Mouse (Mus musculus) lung, embryonic 16.5 days (tissue): ENCODE data around the gene Cyb5d1. TPM values are rescaled to one million over a fixed set of nuclear protein-coding genes. Genes with fewer than 3 reads are reported as not detected.

Experiments used
- ATAC-seq: fragments of 200-750 bp; cut with Nextera tagmentation; 2 replicates; pipeline ENCODE4 v1.8.0; 2017; ENCODE audit warnings: low read depth, mild to moderate bottlenecking, moderate library complexity
- H3K27ac ChIP-seq: fragments of 300-500 bp; sonication (generic); 2 replicates; pipeline ENCODE4 v1.5.1; 2014; ENCODE audit warnings: mild to moderate bottlenecking, control low read depth, low read length
- H3K27me3 ChIP-seq: fragments of 300-500 bp; sonication (generic); 2 replicates; pipeline ENCODE4 v1.6.1; 2014; ENCODE audit warnings: low read depth, low read length, mixed read lengths; ENCODE audit not compliant: control insufficient read depth, insufficient read depth
- H3K36me3 ChIP-seq: fragments of 300-500 bp; sonication (generic); 2 replicates; pipeline ENCODE4 v1.6.1; 2014; ENCODE audit warnings: low read length; ENCODE audit not compliant: control insufficient read depth, insufficient read depth
- H3K4me1 ChIP-seq: fragments of 300-500 bp; sonication (generic); replicated peaks from 2 replicates; pipeline ENCODE4 v1.6.1; 2014; ENCODE audit warnings: low read length, mixed read lengths; ENCODE audit not compliant: control insufficient read depth, insufficient read depth
- H3K4me2 ChIP-seq: fragments of 300-500 bp; sonication (generic); 2 replicates; pipeline ENCODE4 v1.6.1; 2014; ENCODE audit warnings: low read depth, low read length, control low read depth
- H3K4me3 ChIP-seq: fragments of 300-500 bp; sonication (generic); 2 replicates; pipeline ENCODE4 v1.5.1; 2014; ENCODE audit warnings: mild to moderate bottlenecking, low read length, control low read depth
- H3K9ac ChIP-seq: fragments of 300-500 bp; sonication (generic); 2 replicates; pipeline ENCODE4 v1.6.1; 2014; ENCODE audit warnings: low read length, control low read depth
- H3K9me3 ChIP-seq: fragments of 300-500 bp; sonication (generic); 2 replicates; pipeline ENCODE4 v1.6.1; 2016; ENCODE audit warnings: low read length; ENCODE audit not compliant: control insufficient read depth
- WGBS: fragments of 180-500 bp; shearing (Covaris S2); extraction: QIAGEN DNeasy Blood & Tissue Kit; methylation state at CpG from one replicate; pipeline ENCODE4 v1.1.7; 2014; 5-methylcytosine and 5-hydroxymethylcytosine counted together
- polyA plus RNA-seq: library from polyadenylated mRNA; unstranded; fragments of >200 nt; fragmentation: Nextera tagmentation; extraction: Ambion mirVana; gene quantifications from 2 replicates; pipeline ENCODE4 v1.2.1, GENCODE M21; 2015

Gene Cyb5d1
- polyA plus RNA-seq, 1 experiment from 2014 or later, result 32.6 TPM

DNA sequence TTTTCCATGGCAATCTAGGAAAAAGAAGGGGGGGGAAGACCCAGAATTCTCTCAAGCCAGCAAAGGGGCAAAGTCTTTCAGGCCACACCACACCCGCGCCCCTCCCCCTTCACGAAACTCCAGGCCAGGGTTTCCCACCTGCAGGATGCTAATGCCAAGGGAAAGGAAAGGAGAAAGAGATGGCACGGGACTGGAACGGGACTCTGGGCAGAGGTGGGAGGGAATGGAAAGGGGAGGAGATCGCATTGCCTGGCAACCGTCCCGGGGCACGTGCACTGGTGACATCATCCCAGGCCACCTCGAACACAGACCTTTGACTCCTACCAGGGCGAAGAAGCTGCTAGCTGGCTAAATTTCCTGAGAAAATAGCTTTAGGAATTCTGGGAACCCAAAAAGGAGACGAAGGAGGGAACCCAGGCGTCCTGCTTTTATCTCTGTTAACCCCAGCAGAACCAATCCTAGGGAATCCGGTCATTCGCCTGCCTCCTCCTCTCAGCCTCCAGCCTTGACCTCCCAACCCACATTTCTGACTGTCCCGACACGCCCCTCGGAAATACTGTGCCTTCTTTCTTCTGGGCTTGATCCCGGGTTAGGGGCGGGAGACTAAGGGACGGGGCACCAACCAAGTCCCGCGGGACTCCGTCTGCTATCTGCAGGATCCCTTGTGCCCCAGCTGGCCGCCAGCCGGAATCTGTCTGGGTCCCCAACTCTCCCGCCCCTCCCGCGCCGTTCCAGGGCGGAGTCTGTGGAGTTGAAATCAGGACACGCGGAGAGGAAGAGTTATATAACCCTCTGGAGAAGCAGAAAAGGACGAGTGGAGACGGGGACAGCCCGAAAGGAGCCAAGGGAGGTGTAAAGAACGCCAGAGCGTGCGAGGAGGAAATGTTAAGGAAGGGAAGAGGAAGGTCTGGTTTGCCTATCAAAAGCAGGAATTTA lies 22.3 kb upstream of the Cyb5d1 start:
- under 1% methylated on average over 39 of the region's 39 CpGs for WGBS
- peak overlapping the region; percentile 66 for H3K4me3 ChIP-seq
- H3K27me3 ChIP-seq, result peaks cover 8% of the 10 kb centered on the region; the same call in 1 of the 2 replicates
- H3K27ac ChIP-seq, result peak overlapping the region; percentile 99
- H3K9ac ChIP-seq, result peak overlapping the region; percentile 73
- peak overlapping the region; percentile 96 for H3K4me2 ChIP-seq
- H3K9me3 ChIP-seq, result no peaks in the 10 kb centered on the region
- peaks cover 3% of the 10 kb centered on the region for H3K36me3 ChIP-seq
- H3K4me1 ChIP-seq, result peaks cover 56% of the 10 kb centered on the region
- ATAC-seq, result peak; percentile 51

DNA sequence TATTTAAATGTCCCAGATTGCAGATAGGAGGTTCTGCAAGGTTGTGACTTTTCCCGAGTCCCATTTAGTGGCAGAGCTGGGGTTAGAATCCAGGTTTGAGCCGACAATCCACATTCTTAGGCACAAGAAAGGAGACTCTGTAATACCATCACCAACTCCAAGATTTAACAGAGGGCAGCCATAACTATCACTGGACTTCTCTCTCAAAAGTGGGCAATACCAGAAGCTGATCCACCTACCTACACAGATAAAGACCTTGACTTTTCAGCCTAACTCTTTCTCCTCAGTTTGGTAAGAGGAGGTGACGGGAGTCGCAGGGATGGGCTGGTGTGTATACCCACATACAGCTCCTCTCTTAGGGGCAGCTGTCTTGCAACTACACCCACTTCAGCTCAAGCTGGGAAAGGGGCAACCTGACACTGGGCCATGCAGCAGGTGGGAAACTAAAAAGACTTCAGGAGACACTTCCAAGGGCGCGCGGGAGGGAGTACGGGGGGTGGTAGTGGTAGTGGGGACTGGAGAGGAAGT lies 21.6 kb upstream of the Cyb5d1 start:
- peaks cover 63% of the 10 kb centered on the region for H3K4me1 ChIP-seq
- peak overlapping the region; percentile 53 for H3K9ac ChIP-seq
- peak overlapping the region; percentile 66 for H3K4me3 ChIP-seq
- H3K36me3 ChIP-seq, result peaks cover 5% of the 10 kb centered on the region
- H3K9me3 ChIP-seq, result no peaks in the 10 kb centered on the region
- peaks cover 8% of the 10 kb centered on the region; the same call in 1 of the 2 replicates for H3K27me3 ChIP-seq
- H3K4me2 ChIP-seq, result peak overlapping the region; percentile 96
- H3K27ac ChIP-seq, result peak overlapping the region; percentile 99
- ATAC-seq, result no peak
- 8% methylated on average over 8 of the region's 8 CpGs for WGBS

DNA sequence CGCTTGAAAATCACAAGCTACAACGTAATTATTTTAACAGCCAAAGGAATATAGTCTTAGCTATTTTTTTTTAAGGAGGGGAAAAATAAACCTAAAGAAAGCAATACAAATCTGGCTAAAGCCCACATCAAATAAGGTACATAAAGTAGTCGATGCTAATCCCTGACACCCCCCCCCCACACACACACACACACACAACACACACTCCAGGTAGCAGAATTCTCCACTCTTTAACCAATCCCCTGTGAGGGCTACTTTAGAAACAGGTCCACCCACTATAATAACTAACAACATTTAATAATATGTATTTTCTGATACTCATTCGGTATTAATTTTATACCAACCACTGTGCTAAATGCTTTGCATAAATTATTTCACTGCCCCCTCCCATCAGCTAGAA lies 21.1 kb upstream of the Cyb5d1 start:
- Histone ChIP-seq H3K9me3 (no peaks in the 10 kb centered on the region), H3K4me3 (peak overlapping the region; percentile 66), H3K27ac (peak overlapping the region; percentile 99), H3K27me3 (peaks cover 8% of the 10 kb centered on the region; the same call in 1 of the 2 replicates), H3K36me3 (peaks cover 5% of the 10 kb centered on the region), H3K4me2 (peak overlapping the region; percentile 96), H3K9ac (peak overlapping the region; percentile 42), H3K4me1 (peaks cover 66% of the 10 kb centered on the region)
- ATAC-seq, result no peak
- under 1% methylated on average over 4 of the region's 4 CpGs for WGBS

DNA sequence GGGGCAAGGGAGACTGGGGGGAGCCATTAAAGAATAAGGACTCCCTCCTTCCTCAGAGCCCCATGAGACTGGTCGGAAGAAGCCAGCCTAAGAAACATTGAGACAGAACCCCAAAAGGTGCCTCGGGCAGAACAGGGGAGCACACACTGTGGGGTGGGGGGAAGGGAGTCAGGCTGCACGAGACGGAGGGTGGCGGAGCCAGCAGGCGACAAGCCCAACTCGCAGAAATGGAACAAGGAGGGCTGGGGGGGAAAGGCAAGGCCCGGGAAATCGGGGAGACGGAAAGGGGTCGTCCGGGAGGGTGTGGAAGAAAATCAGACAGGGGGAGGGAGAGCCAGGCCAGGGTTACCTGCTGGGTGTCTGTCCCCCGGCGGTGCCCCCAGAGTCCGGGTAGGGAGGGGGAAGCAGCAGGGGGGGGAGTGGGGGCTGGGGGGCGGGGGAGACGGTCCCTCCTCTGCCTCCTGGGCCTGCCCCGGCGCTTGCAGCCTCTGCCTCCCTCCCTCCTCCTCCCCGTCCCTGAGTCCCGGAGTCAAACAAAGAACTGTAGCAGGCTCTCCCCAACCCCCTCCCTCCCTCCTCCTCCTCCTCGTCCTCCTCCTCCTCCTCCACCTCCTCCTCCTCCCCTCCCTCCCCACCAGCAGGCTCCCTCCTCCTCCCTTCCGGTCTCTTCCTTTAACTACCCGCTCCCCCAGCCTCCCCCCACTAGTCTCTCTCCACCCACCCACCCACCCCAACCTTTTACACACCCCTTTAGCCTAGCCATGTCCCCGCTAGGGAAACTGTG lies 20.4 kb upstream of the Cyb5d1 start:
- ATAC-seq, result peak; percentile 23
- peaks cover 5% of the 10 kb centered on the region for H3K36me3 ChIP-seq
- H3K4me3 ChIP-seq, result peak overlapping the region; percentile 66
- peaks cover 60% of the 10 kb centered on the region for H3K4me1 ChIP-seq
- H3K4me2 ChIP-seq, result peak overlapping the region; percentile 96
- no peaks in the 10 kb centered on the region for H3K9me3 ChIP-seq
- H3K27ac ChIP-seq, result peak overlapping the region; percentile 99
- H3K27me3 ChIP-seq, result peaks cover 2% of the 10 kb centered on the region; the same call in 1 of the 2 replicates
- 0% methylated on average over 16 of the region's 25 CpGs for WGBS
- peak overlapping the region; percentile 83 for H3K9ac ChIP-seq

DNA sequence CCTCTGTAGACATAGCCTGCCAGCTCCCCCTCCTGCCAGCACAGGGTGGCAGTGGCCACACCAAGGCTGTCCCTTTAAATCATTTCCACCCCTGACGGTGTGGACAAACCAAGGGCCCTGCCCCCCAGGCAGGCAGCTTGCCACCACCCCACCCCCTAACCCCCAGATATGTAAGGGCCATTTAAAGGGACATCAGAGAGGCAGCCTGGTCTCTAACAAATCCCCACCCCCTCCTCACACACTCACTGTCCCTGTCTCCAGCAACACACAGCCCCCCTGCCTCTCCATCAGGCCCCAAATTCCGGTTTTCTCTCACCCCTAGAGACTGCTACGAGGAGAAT lies 19.9 kb upstream of the Cyb5d1 start:
- peak overlapping the region; percentile 66 for H3K4me3 ChIP-seq
- H3K4me2 ChIP-seq, result peak overlapping the region; percentile 96
- H3K36me3 ChIP-seq, result peaks cover 5% of the 10 kb centered on the region
- peak overlapping the region; percentile 83 for H3K9ac ChIP-seq
- WGBS, result 0% methylated on average over 3 of the region's 3 CpGs
- peaks cover 55% of the 10 kb centered on the region for H3K4me1 ChIP-seq
- no peaks in the 10 kb centered on the region for H3K27me3 ChIP-seq
- peak overlapping the region; percentile 99 for H3K27ac ChIP-seq
- no peaks in the 10 kb centered on the region for H3K9me3 ChIP-seq
- ATAC-seq, result peak; percentile 3

DNA sequence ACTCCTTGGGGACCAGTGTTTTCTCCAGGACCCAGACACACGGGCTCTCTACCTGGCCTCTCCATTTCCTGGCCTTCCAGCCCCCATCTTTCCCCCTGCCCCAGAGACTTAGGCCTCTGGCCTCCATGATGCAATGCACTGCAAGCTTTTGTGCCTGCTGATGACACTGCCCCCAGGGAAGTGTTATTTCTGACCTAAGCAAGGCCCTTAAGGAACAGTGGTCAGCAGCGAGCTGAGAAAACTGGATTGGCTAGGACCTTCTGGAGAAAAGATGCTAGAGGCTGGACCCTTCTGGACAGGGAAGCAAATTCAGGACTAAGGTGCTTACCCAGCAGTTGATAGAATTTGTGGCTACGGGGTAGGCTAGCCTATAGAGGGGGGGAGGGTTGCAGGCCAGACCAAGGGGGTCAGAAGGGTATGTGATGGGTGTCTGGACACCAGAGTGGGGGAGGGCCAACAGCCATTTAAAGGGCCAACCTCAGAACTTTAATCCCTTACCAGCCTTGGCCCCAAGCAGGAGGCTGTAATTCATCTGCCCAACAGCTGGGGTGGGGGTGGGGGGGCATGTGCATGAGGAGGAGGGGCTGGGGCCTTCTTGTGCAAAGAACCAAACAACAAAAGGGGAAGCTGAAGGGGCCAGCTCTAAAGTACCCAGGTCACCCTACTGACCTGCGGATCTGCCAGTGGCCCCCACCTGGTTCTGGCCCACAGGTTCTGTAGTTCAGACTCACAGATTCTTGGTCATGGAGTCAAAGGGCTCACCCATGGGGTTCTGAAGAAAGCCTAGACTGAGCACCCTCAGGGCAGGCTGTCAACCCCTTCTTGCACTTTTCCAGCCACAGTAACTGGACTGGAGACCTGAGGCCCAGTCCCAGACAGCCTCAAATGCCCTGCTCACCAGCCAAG lies 19.2 kb upstream of the Cyb5d1 start:
- peak overlapping the region; percentile 83 for H3K9ac ChIP-seq
- no peaks in the 10 kb centered on the region for H3K27me3 ChIP-seq
- no peak for ATAC-seq
- peak overlapping the region; percentile 66 for H3K4me3 ChIP-seq
- peaks cover 51% of the 10 kb centered on the region for H3K4me1 ChIP-seq
- H3K27ac ChIP-seq, result peak overlapping the region; percentile 99
- no peaks in the 10 kb centered on the region for H3K9me3 ChIP-seq
- H3K4me2 ChIP-seq, result peak overlapping the region; percentile 96
- peaks cover 5% of the 10 kb centered on the region for H3K36me3 ChIP-seq
- 19% methylated on average over 4 of the region's 4 CpGs for WGBS

DNA sequence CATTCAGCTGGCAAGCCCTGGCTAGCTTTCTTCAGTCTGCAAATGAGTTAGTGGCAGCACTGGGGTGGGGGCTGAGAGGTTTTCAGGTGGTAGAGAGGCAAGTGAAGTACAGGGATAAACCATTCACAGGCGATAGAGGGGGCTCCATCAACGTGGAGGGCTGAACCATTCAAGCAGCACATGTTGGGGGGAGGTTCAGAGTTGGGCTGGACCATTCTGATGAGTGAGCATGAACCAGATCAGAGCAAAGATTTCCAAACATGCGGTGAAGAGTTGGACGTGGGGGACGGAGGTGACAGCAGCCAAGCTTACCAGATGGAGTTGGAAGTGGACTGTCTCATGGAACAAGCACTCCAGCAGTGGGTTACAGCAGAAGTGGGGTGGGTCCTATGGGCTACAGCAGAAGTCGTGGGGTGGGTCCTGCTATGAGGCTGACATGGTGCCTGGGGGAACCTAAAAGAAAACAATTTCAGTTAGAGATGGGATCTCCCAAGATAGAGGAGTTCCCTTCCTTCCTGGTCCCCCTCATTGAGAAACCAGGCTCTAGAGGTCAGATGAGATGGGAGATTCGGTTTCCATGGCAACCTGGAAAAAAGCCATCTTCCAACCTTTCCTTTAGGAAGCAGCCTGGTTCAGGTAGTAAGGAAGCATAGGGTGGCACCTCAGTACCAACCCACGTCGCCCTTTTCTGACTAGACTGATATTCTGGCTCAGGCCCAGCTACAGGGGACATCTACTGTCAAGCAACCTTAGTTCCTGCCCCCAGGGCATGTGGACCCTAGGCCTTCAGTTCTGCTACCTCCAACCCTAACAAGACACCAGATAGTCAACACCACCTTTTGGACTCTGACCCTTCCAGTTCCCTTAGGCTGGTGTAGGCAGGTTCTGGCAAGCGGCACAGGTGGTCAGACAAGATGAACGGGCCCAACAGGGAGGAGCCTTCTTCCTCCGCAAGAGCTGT lies 18.1 kb upstream of the Cyb5d1 start, which contains the start of gene Kdm6b:
Gene Kdm6b (minus strand): TSS at position 455 of the 961 bp plus-strand sequence.
- Histone ChIP-seq H3K27ac (peak within 1 kb of the TSS; percentile 99; the same call in 1 of the 2 replicates), H3K4me2 (peak within 1 kb of the TSS; percentile 96), H3K9ac (peak within 1 kb of the TSS; percentile 83), H3K4me1 (peaks cover 46% of the 10 kb centered on the region), H3K27me3 (no peaks in the 10 kb centered on the region), H3K9me3 (no peaks in the 10 kb centered on the region), H3K36me3 (peaks cover 5% of the 10 kb centered on the region), H3K4me3 (peak within 1 kb of the TSS; percentile 66)
- WGBS, result 30% methylated on average over 12 of the region's 12 CpGs
- ATAC-seq, result no peak
